Mouse (Mus musculus) hindbrain, postnatal 0 days (tissue): Measurements from ENCODE around the gene Lrrc46. TPM values are rescaled to one million over a fixed set of nuclear protein-coding genes. Genes with fewer than 3 reads are reported as not detected.
A peak's percentile ranks its signal among the peaks of the same experiment; 100 is the strongest.

Source experiments
- ATAC-seq: fragments of 200-750 bp; cut with Nextera tagmentation; 2 replicates; pipeline ENCODE4 v1.8.0; 2017; ENCODE audit warnings: mild to moderate bottlenecking, moderate TSS enrichment, moderate library complexity
- DNase-seq: peaks from one replicate; pipeline ENCODE4 v3.0.0-alpha.2; 2015; ENCODE audit warnings: low spot score
- H3K27ac ChIP-seq: fragments of 300-500 bp; sonication (generic); 2 replicates; pipeline ENCODE4 v1.5.1; 2014; ENCODE audit warnings: mild to moderate bottlenecking
- H3K27me3 ChIP-seq: fragments of 300-500 bp; sonication (generic); 2 replicates; pipeline ENCODE4 v1.6.1; 2014; ENCODE audit warnings: low read length, mixed read lengths; ENCODE audit not compliant: insufficient read depth
- H3K36me3 ChIP-seq: fragments of 300-500 bp; sonication (generic); 2 replicates; pipeline ENCODE4 v1.6.1; 2014; ENCODE audit warnings: low read length, mixed read lengths; ENCODE audit not compliant: insufficient read depth
- H3K4me1 ChIP-seq: fragments of 300-500 bp; sonication (generic); 2 replicates; pipeline ENCODE4 v1.6.1; 2014; ENCODE audit warnings: antibody characterized with exemption, low read length, mixed read lengths; ENCODE audit not compliant: insufficient read depth
- H3K4me2 ChIP-seq: fragments of 300-500 bp; sonication (generic); 2 replicates; pipeline ENCODE4 v1.6.1; 2014; ENCODE audit warnings: low read depth, mild to moderate bottlenecking, low read length, moderate library complexity, mixed read lengths
- H3K4me3 ChIP-seq: fragments of 300-500 bp; sonication (generic); 2 replicates; pipeline ENCODE4 v1.5.1; 2014; ENCODE audit warnings: low read length
- H3K9ac ChIP-seq: fragments of 300-500 bp; sonication (generic); replicated peaks from 2 replicates; pipeline ENCODE4 v1.6.1; 2014; ENCODE audit warnings: mild to moderate bottlenecking, low read length, moderate library complexity, mixed read lengths
- H3K9me3 ChIP-seq: fragments of 300-500 bp; sonication (generic); 2 replicates; pipeline ENCODE4 v1.6.1; 2016; ENCODE audit warnings: low read length, mixed read lengths
- CTCF ChIP-seq: IDR thresholded peaks from 2 replicates; pipeline ENCODE4 v1.5.1; 2016; ENCODE audit warnings: antibody characterized with exemption, control low read depth, low read depth
- WGBS: fragments of 180-500 bp; shearing (Covaris S2); extraction: QIAGEN DNeasy Blood & Tissue Kit; methylation state at CpG from one replicate; pipeline ENCODE4 v1.1.7; 2014; 5-methylcytosine and 5-hydroxymethylcytosine counted together
- polyA plus RNA-seq: library from polyadenylated mRNA; unstranded; fragments of >200 nt; fragmentation: Nextera tagmentation; extraction: Ambion mirVana; gene quantifications from 2 replicates; pipeline ENCODE4 v1.2.1, GENCODE M21; 2015
- total RNA-seq: library from RNA; depleted of rRNA; stranded (reverse); fragments of >200 nt; gene quantifications from 2 replicates; pipeline ENCODE4 v1.2.3, GENCODE M21; 2014

Lrrc46 gene
- total and polyA plus RNA-seq, 2 experiments from 2014 or later: 3.5 TPM

- Histone ChIP-seq H3K4me2 (peak overlapping the region; percentile 54), H3K9ac (peak overlapping the region; percentile 37), H3K4me3 (peak overlapping the region; percentile 14), H3K4me1 (no peaks in the 10 kb centered on the region), H3K36me3 (no peaks in the 10 kb centered on the region), H3K27me3 (no peaks in the 10 kb centered on the region), H3K27ac (no peak overlapping the region), H3K9me3 (no peaks in the 10 kb centered on the region)
- WGBS: 12% methylated on average over 17 of the region's 17 CpGs
- DNase-seq: no peak
- TF ChIP-seq CTCF: no peak
- ATAC-seq: peak; percentile 24; the same call in 1 of the 2 replicates
Observed at GRCm38 (mm10) chr11:96996773-96997379, 44.3 kb downstream of the Lrrc46 start.

DNA sequence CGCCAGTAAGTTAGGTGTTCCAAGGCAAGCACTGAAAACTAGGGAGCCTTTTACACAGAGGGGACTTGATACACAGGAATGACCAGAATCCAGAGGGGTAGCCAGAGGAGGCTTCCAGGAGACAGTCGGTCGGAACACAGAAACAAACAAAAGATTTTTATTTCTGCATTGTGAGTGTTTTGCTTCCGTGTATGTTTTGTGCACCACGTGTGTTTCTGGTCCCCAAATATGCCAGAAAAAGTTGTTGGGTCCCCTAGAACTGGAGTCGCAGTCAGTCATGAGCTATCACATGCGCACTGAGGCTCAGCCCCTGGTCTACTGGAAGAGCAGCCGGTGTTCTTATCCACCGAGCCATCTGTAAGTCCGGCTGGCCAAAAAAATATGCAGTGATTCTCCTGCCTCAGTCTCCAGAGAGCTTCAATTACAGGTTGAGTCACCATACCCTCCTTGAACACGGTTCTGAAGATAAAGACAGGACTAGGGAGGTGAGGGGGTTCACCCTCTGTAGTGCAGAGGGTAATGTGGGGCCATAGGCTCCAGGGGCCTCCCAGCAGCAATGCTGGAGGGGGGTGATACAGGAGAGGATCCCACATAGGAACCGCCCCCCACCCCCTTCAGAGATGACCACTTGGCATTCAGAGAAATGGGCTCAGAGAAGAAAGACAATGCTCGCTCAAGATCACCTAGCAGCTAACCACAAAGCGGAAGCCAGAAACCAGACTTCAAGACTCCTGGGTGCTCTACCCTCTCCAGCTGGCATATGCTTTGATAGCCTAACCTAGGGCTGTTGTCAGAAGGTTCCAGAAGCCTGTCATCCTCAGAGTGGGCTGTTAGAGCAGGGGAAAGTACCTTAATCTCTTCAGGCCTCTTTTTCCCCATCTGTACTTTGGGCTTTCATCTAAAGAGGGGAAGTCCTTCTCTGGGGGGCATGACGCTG is 45.1 kb downstream of the Lrrc46 start:
- H3K27ac ChIP-seq: no peak overlapping the region
- TF ChIP-seq CTCF: no peak
- no peak overlapping the region for H3K9ac ChIP-seq
- H3K27me3 ChIP-seq: no peaks in the 10 kb centered on the region
- H3K9me3 ChIP-seq: no peaks in the 10 kb centered on the region
- no peak overlapping the region for H3K4me2 ChIP-seq
- H3K4me3 ChIP-seq: no peak overlapping the region
- no peaks in the 10 kb centered on the region for H3K4me1 ChIP-seq
- no peaks in the 10 kb centered on the region for H3K36me3 ChIP-seq
- DNase-seq (no peak), ATAC-seq (no peak)
- WGBS: 78% methylated on average over 15 of the region's 15 CpGs

DNA sequence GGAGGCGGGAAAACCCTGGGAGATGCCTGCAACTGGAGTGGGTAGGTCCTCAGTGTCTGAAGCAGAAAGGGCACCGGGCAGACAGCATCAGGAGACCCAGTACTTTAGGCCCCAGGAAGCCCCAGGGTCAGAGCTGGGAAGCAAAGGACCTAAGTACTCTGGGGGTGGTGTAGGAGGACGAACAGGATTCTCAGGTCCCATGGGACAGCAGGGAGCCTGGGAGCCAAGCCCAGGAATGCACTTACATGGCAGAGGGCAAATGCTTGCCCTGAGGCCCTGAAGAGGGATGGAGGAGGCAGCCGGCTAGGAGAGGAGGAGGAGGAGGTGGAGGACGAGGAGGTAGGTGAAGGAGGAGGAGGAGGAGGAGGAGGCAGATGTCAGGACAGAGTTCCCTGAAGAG is 46.2 kb downstream of the Lrrc46 start:
- Histone ChIP-seq H3K27ac (no peak overlapping the region), H3K36me3 (no peaks in the 10 kb centered on the region), H3K4me2 (no peak overlapping the region), H3K9me3 (no peaks in the 10 kb centered on the region), H3K4me3 (no peak overlapping the region), H3K4me1 (no peaks in the 10 kb centered on the region), H3K9ac (no peak overlapping the region), H3K27me3 (no peaks in the 10 kb centered on the region)
- 29% methylated on average over 5 of the region's 5 CpGs for WGBS
- DNase-seq (no peak), ATAC-seq (no peak)
- TF ChIP-seq CTCF: no peak

DNA sequence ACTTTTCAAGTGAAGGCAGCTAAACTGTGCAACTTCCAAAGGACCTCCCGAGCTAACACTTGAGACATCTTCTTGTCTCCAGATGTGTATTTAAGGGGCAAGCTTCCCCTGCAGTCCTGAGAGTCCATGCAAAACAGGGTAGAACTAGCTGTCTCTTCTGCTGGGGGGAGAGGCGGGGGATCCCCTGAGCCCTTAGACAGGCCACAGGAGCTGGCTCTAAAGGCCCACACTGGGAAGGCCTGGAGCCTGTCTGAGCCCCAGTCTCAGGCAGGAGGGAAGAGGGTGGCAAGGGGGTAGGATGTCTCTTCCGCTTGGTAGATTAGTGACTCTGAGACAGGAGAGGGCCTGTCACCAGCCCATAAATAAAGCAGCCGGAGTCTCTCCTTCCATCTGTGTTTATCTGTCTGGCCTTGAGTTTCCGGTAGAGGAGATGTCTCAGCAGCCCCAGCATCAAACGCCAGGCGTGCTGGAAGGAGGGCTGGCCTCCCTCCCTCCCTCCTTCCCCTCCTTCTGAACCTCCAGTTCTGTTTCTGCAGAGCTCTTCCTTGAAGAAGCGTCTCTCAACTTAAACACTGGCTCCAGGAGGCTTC is 48.4 kb downstream of the Lrrc46 start:
- DNase-seq: no peak
- Histone ChIP-seq H3K9me3 (no peaks in the 10 kb centered on the region), H3K4me1 (peaks cover 2% of the 10 kb centered on the region; the same call in 1 of the 2 replicates), H3K4me2 (no peak overlapping the region), H3K9ac (no peak overlapping the region), H3K27me3 (no peaks in the 10 kb centered on the region), H3K4me3 (no peak overlapping the region), H3K36me3 (no peaks in the 10 kb centered on the region), H3K27ac (no peak overlapping the region; the same call in 1 of the 2 replicates)
- no peak for ATAC-seq
- TF ChIP-seq CTCF: no peak
- 51% methylated on average over 8 of the region's 8 CpGs for WGBS

DNA sequence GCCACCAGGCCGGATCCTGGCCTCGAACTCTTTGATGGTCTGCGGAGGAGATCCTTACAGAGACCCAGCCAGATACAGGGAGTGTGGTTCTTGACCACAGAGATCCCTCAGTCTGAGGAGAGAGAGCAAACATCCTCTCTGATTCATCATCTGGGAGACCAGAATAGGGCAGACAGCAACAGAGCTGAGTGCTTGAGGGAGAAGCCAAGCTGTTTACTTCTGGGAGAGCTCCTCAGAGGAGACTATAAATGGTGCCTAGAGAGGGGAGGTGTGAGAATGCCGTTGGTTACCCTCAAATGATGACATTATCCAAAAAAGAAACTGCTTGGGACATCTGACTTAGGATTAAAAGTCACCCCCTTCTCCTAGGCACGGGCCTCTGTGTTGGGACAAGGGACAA is 49.7 kb downstream of the Lrrc46 start:
- no peaks in the 10 kb centered on the region for H3K9me3 ChIP-seq
- H3K9ac ChIP-seq: no peak overlapping the region
- no peak for DNase-seq
- no peaks in the 10 kb centered on the region for H3K27me3 ChIP-seq
- WGBS: 81% methylated on average over 5 of the region's 5 CpGs
- no peak overlapping the region for H3K27ac ChIP-seq
- no peak overlapping the region for H3K4me2 ChIP-seq
- no peaks in the 10 kb centered on the region for H3K36me3 ChIP-seq
- no peak overlapping the region for H3K4me3 ChIP-seq
- ATAC-seq: no peak
- H3K4me1 ChIP-seq: peaks cover 5% of the 10 kb centered on the region; the same call in 1 of the 2 replicates
- no peak for TF ChIP-seq CTCF

DNA sequence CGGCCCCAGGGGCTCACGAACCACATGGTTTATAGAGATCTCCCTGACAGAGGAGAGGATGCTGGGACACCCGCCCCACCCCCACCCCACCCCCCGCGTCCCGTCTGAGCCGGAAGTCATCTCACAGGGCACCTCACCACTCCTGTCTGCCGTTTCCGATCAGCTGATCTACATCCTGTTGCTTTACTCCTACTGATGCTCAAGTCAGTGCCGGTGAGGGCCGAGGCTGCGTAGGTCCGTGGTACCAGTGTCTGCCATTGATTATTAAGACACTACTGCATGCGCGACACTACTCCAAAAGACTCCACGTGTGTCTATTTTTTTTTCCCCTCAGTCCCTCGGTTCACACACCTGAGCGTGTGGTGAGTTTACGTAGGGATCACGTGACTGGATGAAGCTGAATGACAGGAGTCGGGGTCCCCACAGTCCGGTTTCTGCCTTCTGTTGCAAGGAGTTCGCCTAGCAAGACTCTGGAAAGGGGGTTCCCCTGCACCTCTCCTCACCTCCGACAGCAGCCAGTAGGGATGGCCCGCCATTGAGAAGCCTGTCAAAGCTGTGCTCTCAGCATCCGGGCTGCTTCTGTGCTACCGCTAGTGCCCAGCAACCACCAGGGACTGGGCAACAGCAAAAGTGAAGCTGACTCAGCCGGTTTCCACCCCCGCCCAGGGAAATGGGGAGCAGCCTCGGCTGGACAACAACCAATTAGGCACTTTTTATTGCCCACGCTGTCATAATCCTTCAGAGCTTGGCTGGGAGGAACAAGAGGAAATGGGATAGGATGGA is 53.1 kb downstream of the Lrrc46 start:
- no peak overlapping the region for H3K9ac ChIP-seq
- no peaks in the 10 kb centered on the region for H3K9me3 ChIP-seq
- 6% methylated on average over 31 of the region's 31 CpGs for WGBS
- peak overlapping the region; percentile 29 for H3K4me3 ChIP-seq
- H3K4me2 ChIP-seq: peak overlapping the region; percentile 50
- H3K4me1 ChIP-seq: peaks cover 5% of the 10 kb centered on the region; the same call in 1 of the 2 replicates
- TF ChIP-seq CTCF: no peak
- no peaks in the 10 kb centered on the region for H3K36me3 ChIP-seq
- DNase-seq (peak; percentile 48), ATAC-seq (peak; percentile 72)
- H3K27me3 ChIP-seq: 0 out of 2 replicates have a peak, but pooled peaks cover 5% of the 10 kb centered on the region
- H3K27ac ChIP-seq: peak overlapping the region; percentile 36; the same call in 1 of the 2 replicates
